Mouse (Mus musculus) neutrophil, adult 65 days (primary cell): ENCODE results near the gene Gm10439. TPM values are rescaled to one million over a fixed set of nuclear protein-coding genes. Genes with fewer than 3 reads are reported as not detected.

ENCODE experiments used
- total RNA-seq: library from RNA; stranded (reverse); gene quantifications from 2 replicates; pipeline ENCODE4 v1.2.4, GENCODE M21; 2023

Gm10439 gene
- not detected in 2 replicates for total RNA-seq

GRCm38 (mm10) chrX:149594270-149594669 lies at the start of gene Gm10439:
Gm10439 (plus strand) TSS chrX:149594570.

Other genes starting within 250 kb of the Gm10439 start
- gene Gm15085, start 147.0 kb upstream of the Gm10439 start, total RNA-seq: not detected in 2 replicates
- not detected in 2 replicates for gene Gm15097, start 189.9 kb downstream of the Gm10439 start, total RNA-seq